Mouse (Mus musculus) left cerebral cortex, postnatal 10 days (tissue): ENCODE data around the gene Minar1. TPM values are rescaled to one million over a fixed set of nuclear protein-coding genes. Genes with fewer than 3 reads are reported as not detected.

ENCODE experiments used
- total RNA-seq, 2 experiments: library from RNA; stranded (reverse); gene quantifications; 2 replicates each; pipeline ENCODE4 v1.2.3; 2021

Gene Minar1
- total RNA-seq, 2 experiments from 2014 or later = 21.3 to 21.4 TPM

Other genes starting within 250 kb of the Minar1 start
- 10 to 100 TPM; 27.0 to 31.0 TPM for gene Tmed3, start 81.9 kb upstream of the Minar1 start, total RNA-seq
- gene Ankrd34c, start 115.3 kb upstream of the Minar1 start, total RNA-seq = 1 to 10 TPM; 9.6 to 9.7 TPM